Mouse (Mus musculus): ENCODE data around the gene Ninj1. TPM values are rescaled to one million over a fixed set of nuclear protein-coding genes. Genes with fewer than 3 reads are reported as not detected.
A peak's percentile ranks its signal among the peaks of the same experiment; 100 is the strongest.

Gene Ninj1
- polyA plus RNA-seq, 2 experiments: 29.0 to 43.7 TPM

GRCm38 (mm10) chr13:49198734-49199133 lies 11.4 kb downstream of the Ninj1 start:
- H3K36me3 ChIP-seq (replicated peaks; ENCODE audit: control insufficient read depth, insufficient read depth, low read depth): no peaks in the 10 kb centered on the region
- ATAC-seq (ENCODE audit: insufficient read depth): no peak
- no peaks in the 10 kb centered on the region for H3K9me3 ChIP-seq (ENCODE audit: control insufficient read depth, low read length)
- H3K4me2 ChIP-seq (ENCODE audit: low read depth): no peak overlapping the region
- no peaks in the 10 kb centered on the region for H3K27me3 ChIP-seq (ENCODE audit: control insufficient read depth, insufficient read depth, low read length)
- peaks cover 0 to 2% of the 10 kb centered on the region in 2 experiments; a peak in 2 of 4 replicates for H3K4me1 ChIP-seq (replicated peaks; ENCODE audit: control insufficient read depth in 2 of 2, insufficient read depth in 2 of 2, low read length in 1 of 2)
- TF ChIP-seq CTCF (IDR thresholded peaks at IDR 0.05; ENCODE audit: low read depth) (no peak), EP300 (IDR thresholded peaks at IDR 0.05; ENCODE audit: low read depth) (no peak)
- no peak overlapping the region for H3K4me3 ChIP-seq (ENCODE audit: insufficient read depth in 1 of 2, low read depth in 2 of 2, low read length in 2 of 2)
- DNase-seq (ENCODE audit: low read depth in 3 of 3, low spot score in 3 of 3): no peak
- no peak overlapping the region for H3K27ac ChIP-seq
- no peak overlapping the region for H3K9ac ChIP-seq (replicated peaks)
- WGBS (ENCODE audit: insufficient replicate concordance): 77% methylated on average over 9 of the region's 9 CpGs

DNA sequence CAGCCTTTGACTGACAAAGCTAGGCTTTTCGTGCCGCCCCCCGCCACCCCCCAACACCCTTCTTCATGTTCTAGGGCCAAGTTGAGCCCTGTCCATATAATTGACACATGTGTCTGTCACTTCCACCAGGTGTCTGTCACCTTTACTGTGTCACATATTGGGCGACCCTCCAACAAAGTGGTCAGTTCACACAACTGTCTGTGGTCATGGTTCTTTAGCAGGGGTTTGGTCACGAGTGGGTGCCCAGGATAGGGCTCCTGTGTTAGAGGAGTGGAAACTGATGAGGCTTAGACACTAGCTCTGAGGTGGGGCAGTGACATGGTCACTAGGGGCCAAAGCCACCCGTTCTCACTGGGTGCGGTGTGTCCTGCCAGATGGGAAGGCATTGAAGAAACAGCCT lies 12.6 kb downstream of the Ninj1 start:
- ATAC-seq (ENCODE audit: insufficient read depth) (no peak), DNase-seq (ENCODE audit: low read depth in 3 of 3, low spot score in 3 of 3) (no peak)
- H3K4me2 ChIP-seq (ENCODE audit: low read depth): no peak overlapping the region
- TF ChIP-seq CTCF (IDR thresholded peaks at IDR 0.05; ENCODE audit: low read depth) (no peak), EP300 (IDR thresholded peaks at IDR 0.05; ENCODE audit: low read depth) (no peak)
- H3K4me1 ChIP-seq (replicated peaks; ENCODE audit: control insufficient read depth in 2 of 2, insufficient read depth in 2 of 2, low read length in 1 of 2): peaks cover 0 to 2% of the 10 kb centered on the region in 2 experiments; a peak in 2 of 4 replicates
- no peak overlapping the region for H3K4me3 ChIP-seq (ENCODE audit: insufficient read depth in 1 of 2, low read depth in 2 of 2, low read length in 2 of 2)
- H3K36me3 ChIP-seq (replicated peaks; ENCODE audit: control insufficient read depth, insufficient read depth, low read depth): no peaks in the 10 kb centered on the region
- no peaks in the 10 kb centered on the region for H3K27me3 ChIP-seq (ENCODE audit: control insufficient read depth, insufficient read depth, low read length)
- 78% methylated on average over 7 of the region's 7 CpGs for WGBS (ENCODE audit: insufficient replicate concordance)
- H3K9me3 ChIP-seq (ENCODE audit: control insufficient read depth, low read length): no peaks in the 10 kb centered on the region
- no peak overlapping the region for H3K27ac ChIP-seq
- no peak overlapping the region for H3K9ac ChIP-seq (replicated peaks)

DNA sequence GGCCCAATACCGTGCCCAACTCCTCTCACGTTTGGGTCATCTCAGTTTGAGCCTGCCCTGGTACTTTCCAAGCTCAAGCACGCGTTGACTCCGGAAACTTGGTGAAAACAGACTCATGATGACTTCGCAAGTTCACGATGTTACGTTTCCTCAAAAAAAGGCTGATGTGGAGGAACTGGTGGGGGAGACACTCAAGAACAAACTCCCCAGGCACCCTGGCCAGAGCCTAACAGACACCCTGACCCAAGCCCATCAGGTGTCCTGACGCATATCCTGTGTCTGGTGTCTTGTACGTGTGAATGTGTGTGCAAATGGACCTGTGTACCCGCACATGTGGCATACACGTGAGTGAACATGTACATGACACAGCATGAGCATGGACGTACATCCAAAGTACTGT lies 13.4 kb downstream of the Ninj1 start:
- no peak for ATAC-seq (ENCODE audit: insufficient read depth)
- TF ChIP-seq EP300 (IDR thresholded peaks at IDR 0.05; ENCODE audit: low read depth) (no peak), CTCF (IDR thresholded peaks at IDR 0.05; ENCODE audit: low read depth) (no peak)
- H3K4me2 ChIP-seq (ENCODE audit: low read depth): no peak overlapping the region
- H3K9ac ChIP-seq (replicated peaks): no peak overlapping the region
- peaks cover 0 to 2% of the 10 kb centered on the region in 2 experiments; a peak in 2 of 4 replicates for H3K4me1 ChIP-seq (replicated peaks; ENCODE audit: control insufficient read depth in 2 of 2, insufficient read depth in 2 of 2, low read length in 1 of 2)
- H3K27ac ChIP-seq: no peak overlapping the region
- no peak overlapping the region for H3K4me3 ChIP-seq (ENCODE audit: insufficient read depth in 1 of 2, low read depth in 2 of 2, low read length in 2 of 2)
- 49% methylated on average over 13 of the region's 13 CpGs for WGBS (ENCODE audit: insufficient replicate concordance)
- H3K27me3 ChIP-seq (ENCODE audit: control insufficient read depth, insufficient read depth, low read length): no peaks in the 10 kb centered on the region
- no peaks in the 10 kb centered on the region for H3K36me3 ChIP-seq (replicated peaks; ENCODE audit: control insufficient read depth, insufficient read depth, low read depth)
- no peaks in the 10 kb centered on the region for H3K9me3 ChIP-seq (ENCODE audit: control insufficient read depth, low read length)
- no peak for DNase-seq (ENCODE audit: low read depth in 3 of 3, low spot score in 3 of 3)

GRCm38 (mm10) chr13:49202556-49202955 lies 15.3 kb downstream of the Ninj1 start:
- Histone ChIP-seq H3K4me2 (ENCODE audit: low read depth) (no peak overlapping the region), H3K9ac (replicated peaks) (no peak overlapping the region), H3K27me3 (ENCODE audit: control insufficient read depth, insufficient read depth, low read length) (no peaks in the 10 kb centered on the region), H3K4me1 (replicated peaks; ENCODE audit: control insufficient read depth in 2 of 2, insufficient read depth in 2 of 2, low read length in 1 of 2) (peaks cover 0 to 2% of the 10 kb centered on the region in 2 experiments; a peak in 1 of 4 replicates), H3K36me3 (replicated peaks; ENCODE audit: control insufficient read depth, insufficient read depth, low read depth) (no peaks in the 10 kb centered on the region), H3K9me3 (ENCODE audit: control insufficient read depth, low read length) (no peaks in the 10 kb centered on the region), H3K4me3 (ENCODE audit: insufficient read depth in 1 of 2, low read depth in 2 of 2, low read length in 2 of 2) (no peak overlapping the region), H3K27ac (no peak overlapping the region)
- ATAC-seq (ENCODE audit: insufficient read depth) (no peak), DNase-seq (ENCODE audit: low read depth in 3 of 3, low spot score in 3 of 3) (no peak)
- WGBS (ENCODE audit: insufficient replicate concordance): 69% methylated on average over 7 of the region's 7 CpGs
- TF ChIP-seq CTCF (IDR thresholded peaks at IDR 0.05; ENCODE audit: low read depth): no peak
- no peak for TF ChIP-seq EP300 (IDR thresholded peaks at IDR 0.05; ENCODE audit: low read depth)

DNA sequence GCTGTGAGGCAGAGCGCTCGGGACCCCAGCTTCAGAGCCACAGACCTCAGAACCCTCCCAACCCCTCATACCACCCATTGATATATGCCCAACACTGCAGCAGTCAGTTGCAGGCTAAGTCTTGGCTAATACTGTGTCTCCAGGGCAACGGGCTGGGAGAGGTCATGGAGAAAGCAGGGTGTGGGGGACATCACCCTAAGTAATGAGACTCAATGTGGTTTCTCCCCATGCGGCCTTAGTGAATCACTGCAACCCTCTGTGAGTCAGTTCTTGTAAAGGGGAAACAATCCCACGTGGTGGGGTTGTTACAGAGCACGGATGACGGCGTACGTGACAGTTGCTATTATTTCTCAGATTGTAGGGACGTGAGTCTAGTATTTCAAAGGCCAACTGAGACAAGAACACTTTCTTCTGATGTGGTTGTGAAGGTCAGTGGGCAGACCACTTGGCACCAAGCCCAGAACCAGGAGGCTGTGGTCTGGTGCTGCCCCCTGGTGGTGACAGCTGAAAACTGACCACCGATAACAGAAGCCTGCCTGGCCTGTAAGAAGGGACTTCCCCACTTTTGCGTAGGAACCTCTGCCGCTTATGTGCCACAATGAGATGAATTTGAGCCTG lies 18.2 kb downstream of the Ninj1 start:
- DNase-seq (ENCODE audit: low read depth in 3 of 3, low spot score in 3 of 3): peak in 2 of 3 experiments; percentile 36 to 38
- TF ChIP-seq EP300 (IDR thresholded peaks at IDR 0.05; ENCODE audit: low read depth) (no peak), CTCF (IDR thresholded peaks at IDR 0.05; ENCODE audit: low read depth) (peak; percentile 96)
- Histone ChIP-seq H3K4me2 (ENCODE audit: low read depth) (no peak overlapping the region), H3K27me3 (ENCODE audit: control insufficient read depth, insufficient read depth, low read length) (no peaks in the 10 kb centered on the region), H3K36me3 (replicated peaks; ENCODE audit: control insufficient read depth, insufficient read depth, low read depth) (no peaks in the 10 kb centered on the region), H3K4me1 (replicated peaks; ENCODE audit: control insufficient read depth in 2 of 2, insufficient read depth in 2 of 2, low read length in 1 of 2) (peaks cover 0 to 3% of the 10 kb centered on the region in 2 experiments; a peak in 1 of 4 replicates), H3K4me3 (ENCODE audit: insufficient read depth in 1 of 2, low read depth in 2 of 2, low read length in 2 of 2) (no peak overlapping the region), H3K9ac (replicated peaks) (no peak overlapping the region), H3K9me3 (ENCODE audit: control insufficient read depth, low read length) (no peaks in the 10 kb centered on the region), H3K27ac (no peak overlapping the region)
- WGBS (ENCODE audit: insufficient replicate concordance): 48% methylated on average over 13 of the region's 13 CpGs
- no peak for ATAC-seq (ENCODE audit: insufficient read depth)
